Mouse (Mus musculus): ENCODE measurements at regions not wholly inside any gene's neighbourhood (a gene's known extent, or its start where the extent isn't known, plus 50 kb on each side); places are given as distances from the start of the nearest gene placed in this dataset.
"Not testable (repeated sequence)": the region's sequence is repeated elsewhere in the genome, so short reads cannot be mapped to it uniquely, and the experiment has no call there.

DNA sequence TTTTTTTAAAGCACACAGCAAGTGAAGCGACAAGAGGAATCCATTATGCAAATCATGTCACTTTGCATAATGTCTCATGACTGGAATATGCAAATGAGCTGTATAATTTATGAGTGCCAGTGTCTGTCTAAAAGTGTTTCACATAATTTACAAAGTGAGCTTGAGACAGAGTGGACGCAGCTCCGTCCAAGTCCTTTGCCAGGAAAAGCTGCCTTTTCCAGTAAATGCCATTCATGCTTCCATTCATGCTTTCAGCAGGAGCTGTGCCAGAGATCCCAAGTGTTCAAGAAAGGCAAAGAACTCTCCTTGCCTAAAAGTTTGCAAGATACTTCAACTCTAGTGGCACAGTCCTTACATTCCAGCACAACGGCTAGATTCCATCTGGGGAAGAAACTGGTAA, 241.4 kb upstream of the Pmfbp1 start:
- intact Hi-C loops (cut with DNase I) = loop anchor here (5.0 kb wide), 1 partner anchor 165 kb away; no protein-coding TSS in a partner anchor
- peak in 1 of 2 experiments; percentile 5 for DNase-seq (ENCODE audit: low spot score in 2 of 2)

GRCm38 (mm10) chr8:109279129-109279528, 214.7 kb upstream of the Pmfbp1 start:
- intact Hi-C loops (cut with DNase I) = no loop called here
- peak; percentile 28 to 43 for DNase-seq (ENCODE audit: low spot score in 2 of 2)

DNA sequence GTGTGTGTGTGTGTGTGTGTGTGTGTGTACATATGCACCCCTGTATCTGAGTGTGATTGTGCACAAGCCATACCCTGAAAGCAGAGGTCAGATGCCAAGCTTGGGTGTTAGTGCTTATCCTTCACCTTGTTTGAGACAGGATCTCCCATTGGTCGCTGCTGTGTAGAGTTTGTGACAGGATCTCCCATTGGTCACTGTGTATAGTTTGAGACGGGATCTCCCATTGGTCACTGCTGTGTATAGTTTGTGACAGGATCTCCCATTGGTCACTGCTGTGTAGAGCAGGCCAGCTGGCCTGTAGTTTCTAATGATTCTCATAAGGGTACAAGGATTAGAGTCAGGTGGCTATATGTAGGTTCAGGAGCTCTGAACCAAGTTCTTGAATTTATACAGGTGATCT, 213.3 kb upstream of the Pmfbp1 start:
- intact Hi-C loops (cut with DNase I) = no loop called here

GRCm38 (mm10) chr8:109281598-109281997, 212.2 kb upstream of the Pmfbp1 start:
- intact Hi-C loops (cut with DNase I) = no loop called here
- DNase-seq (ENCODE audit: low spot score in 2 of 2) = no peak

More for the DNA sequence above, 213.3 kb upstream of the Pmfbp1 start:
- no peak for DNase-seq (ENCODE audit: low spot score in 2 of 2)

DNA sequence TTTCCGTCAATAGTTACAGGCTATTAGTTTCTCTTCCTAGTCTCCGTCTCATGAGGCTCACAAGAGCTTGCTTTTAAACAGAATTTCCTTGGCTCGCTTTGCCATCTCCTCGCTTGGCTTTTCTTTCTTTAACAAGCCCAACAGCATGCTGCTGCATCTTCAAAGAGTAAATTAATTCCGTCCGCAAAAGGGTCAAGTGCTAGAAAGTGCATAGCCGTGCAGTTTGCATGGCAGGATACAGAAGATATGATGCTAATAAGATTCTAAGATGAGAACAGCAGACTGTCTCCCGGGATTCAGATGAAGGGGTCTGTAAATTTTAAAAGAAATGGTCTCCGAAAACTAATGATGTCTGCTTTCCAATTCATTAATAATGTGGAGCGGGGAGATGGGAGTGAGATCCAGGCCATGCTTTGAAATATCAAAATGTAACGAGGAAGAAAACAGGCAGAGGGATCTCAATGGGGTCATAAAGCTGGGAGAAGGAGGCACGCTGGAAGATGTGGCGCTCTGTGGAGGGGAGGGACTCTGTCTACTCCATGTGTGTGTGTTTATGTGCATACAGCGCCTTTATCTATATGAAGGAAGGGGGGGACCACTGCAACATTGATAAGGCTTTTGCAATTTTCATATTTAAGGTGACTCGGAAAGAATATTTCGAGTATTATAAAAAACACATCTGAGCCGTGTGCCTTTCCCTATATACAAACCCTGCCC, 183.0 kb upstream of the Pmfbp1 start:
- intact Hi-C loops (cut with DNase I) = no loop called here
- no peak for DNase-seq (ENCODE audit: low spot score in 2 of 2)

GRCm38 (mm10) chr8:109311484-109312210, 182.2 kb upstream of the Pmfbp1 start:
- intact Hi-C loops (cut with DNase I) = no loop called here

GRCm38 (mm10) chr8:109312731-109313130, 181.1 kb upstream of the Pmfbp1 start:
- no peak for DNase-seq (ENCODE audit: low spot score in 2 of 2)
- intact Hi-C loops (cut with DNase I) = no loop called here

More at GRCm38 (mm10) chr8:109311484-109312210, 182.2 kb upstream of the Pmfbp1 start:
- no peak for DNase-seq (ENCODE audit: low spot score in 2 of 2)

- intact Hi-C loops (cut with DNase I) = no loop called here
- no peak for DNase-seq (ENCODE audit: low spot score in 2 of 2)
Measured at GRCm38 (mm10) chr8:109320955-109321354, 172.9 kb upstream of the Pmfbp1 start.

- DNase-seq (ENCODE audit: low spot score in 2 of 2) = no peak
- intact Hi-C loops (cut with DNase I) = no loop called here
Measured at GRCm38 (mm10) chr8:109323351-109323750, 170.5 kb upstream of the Pmfbp1 start.

DNA sequence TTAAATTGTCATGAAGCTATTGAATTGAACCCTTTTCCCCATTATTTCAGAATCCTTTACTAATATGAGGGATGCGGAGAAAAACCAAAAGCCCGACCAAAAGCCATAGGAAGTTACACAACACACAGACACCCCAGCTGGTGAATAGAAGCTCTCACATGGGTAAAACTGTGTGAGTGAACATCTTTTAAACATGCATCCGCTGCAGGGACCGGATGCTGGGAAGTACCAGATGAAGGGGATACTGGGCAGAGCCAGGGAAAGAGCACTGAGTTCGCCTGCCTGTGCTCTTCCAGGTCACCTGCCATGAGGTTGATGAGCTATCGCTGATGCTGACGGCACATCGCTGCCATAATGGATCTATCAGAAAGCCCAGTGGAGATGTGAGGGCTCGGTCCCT, 169.6 kb upstream of the Pmfbp1 start:
- intact Hi-C loops (cut with DNase I) = no loop called here
- no peak for DNase-seq (ENCODE audit: low spot score in 2 of 2)

DNA sequence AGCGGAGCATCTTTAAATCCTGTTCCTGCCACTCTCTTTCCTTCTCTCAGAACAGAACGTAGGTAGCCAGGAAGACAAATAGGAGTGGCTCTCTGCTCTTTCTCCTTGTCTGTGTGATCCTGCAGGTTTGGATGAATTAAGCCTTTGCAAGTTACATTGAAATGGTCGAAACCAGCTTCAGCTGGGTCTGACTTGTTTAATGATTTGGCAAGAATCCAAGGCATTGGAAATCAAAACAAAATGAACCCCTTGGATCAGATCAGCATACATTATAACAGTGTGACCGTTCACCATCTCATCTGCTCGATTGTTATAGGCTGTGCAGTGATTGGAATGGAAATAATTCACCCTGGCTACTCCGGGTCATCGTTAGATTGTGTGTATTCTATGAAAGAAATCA, 157.6 kb upstream of the Pmfbp1 start:
- no peak for DNase-seq (ENCODE audit: low spot score in 2 of 2)
- intact Hi-C loops (cut with DNase I) = no loop called here

GRCm38 (mm10) chr8:109338220-109338835, 155.5 kb upstream of the Pmfbp1 start:
- DNase-seq (ENCODE audit: low spot score in 2 of 2) = no peak
- intact Hi-C loops (cut with DNase I) = no loop called here

GRCm38 (mm10) chr8:109340647-109341046, 153.2 kb upstream of the Pmfbp1 start:
- intact Hi-C loops (cut with DNase I); DNase-seq (ENCODE audit: low spot score in 2 of 2): not testable (repeated sequence)

DNA sequence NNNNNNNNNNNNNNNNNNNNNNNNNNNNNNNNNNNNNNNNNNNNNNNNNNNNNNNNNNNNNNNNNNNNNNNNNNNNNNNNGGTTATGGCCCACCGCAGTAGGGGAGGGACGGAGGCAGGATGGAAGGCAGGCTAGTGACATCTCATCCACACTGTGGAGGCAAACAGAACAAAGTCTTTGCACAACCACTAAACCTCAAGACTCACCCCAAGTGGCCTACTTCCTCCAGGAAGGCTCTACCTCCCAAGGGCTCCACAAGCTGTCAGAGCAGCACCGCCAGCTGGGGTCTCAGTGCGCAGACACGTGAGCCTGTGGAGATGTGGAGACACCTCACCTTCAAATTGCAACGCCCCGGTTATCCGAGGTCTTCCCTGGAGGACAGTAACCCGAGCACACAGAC, 138.7 kb upstream of the Pmfbp1 start:
- intact Hi-C loops (cut with DNase I) = no loop called here
- no peak for DNase-seq (ENCODE audit: low spot score in 2 of 2)

GRCm38 (mm10) chr8:109359396-109360051, 134.3 kb upstream of the Pmfbp1 start:
- DNase-seq (ENCODE audit: low spot score in 2 of 2) = peak in 1 of 2 experiments; percentile 23
- intact Hi-C loops (cut with DNase I) = loop anchor here (5.0 kb wide), 1 partner anchor 58 kb away; no protein-coding TSS in a partner anchor

DNA sequence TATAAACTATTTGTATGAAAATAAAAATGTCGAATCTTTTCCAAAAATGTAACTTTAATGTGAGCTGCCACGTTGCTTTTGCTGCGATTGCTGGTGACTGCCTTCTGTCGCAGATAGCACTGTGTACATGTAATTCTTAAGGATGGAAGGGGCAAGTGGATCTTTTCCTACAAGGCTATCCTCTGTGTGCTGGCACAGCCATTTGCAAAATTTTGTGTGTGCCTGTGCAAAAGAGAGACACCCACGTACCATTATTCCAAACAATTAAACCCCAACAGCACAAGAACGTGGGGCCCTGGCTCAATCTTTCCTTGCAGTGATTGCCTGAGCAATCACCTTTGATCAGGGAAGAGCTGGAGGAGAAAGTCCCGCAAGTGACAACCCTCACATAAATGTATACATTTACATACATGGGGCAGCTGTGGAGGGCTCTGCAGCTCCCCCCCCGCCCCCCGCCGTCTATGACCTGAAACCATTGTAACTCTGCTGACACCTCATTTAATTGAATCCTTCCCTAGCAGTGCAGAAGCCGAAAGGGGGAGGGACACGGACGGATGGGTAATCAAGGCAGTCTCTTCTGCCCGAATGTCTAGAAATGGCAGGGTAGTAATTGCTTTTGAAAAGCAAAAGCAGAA, 133.6 kb upstream of the Pmfbp1 start:
- peak in 1 of 2 experiments; percentile 6 for DNase-seq (ENCODE audit: low spot score in 2 of 2)
- intact Hi-C loops (cut with DNase I) = loop anchor here (5.0 kb wide), 1 partner anchor 57 kb away; no protein-coding TSS in a partner anchor

- intact Hi-C loops (cut with DNase I) = loop anchor here (5.0 kb wide), 1 partner anchor 56 kb away; no protein-coding TSS in a partner anchor
- peak; percentile 22 to 40 for DNase-seq (ENCODE audit: low spot score in 2 of 2)
Measured at GRCm38 (mm10) chr8:109360904-109361303, 132.9 kb upstream of the Pmfbp1 start.

GRCm38 (mm10) chr8:109361575-109362361, 132.1 kb upstream of the Pmfbp1 start:
- intact Hi-C loops (cut with DNase I) = loop anchor here (5.0 kb wide), 1 partner anchor 56 kb away; no protein-coding TSS in a partner anchor
- no peak for DNase-seq (ENCODE audit: low spot score in 2 of 2)

Data from left cerebral cortex, postnatal 14 days (tissue).